Mouse (Mus musculus) common myeloid progenitor, adult 5-6 weeks (primary cell): ENCODE measurements around the gene Amhr2. TPM values are rescaled to one million over a fixed set of nuclear protein-coding genes. Genes with fewer than 3 reads are reported as not detected.

Experiments used
- total RNA-seq: library from RNA; stranded (forward); fragments of 200-1000, 187-1606 nt; gene quantifications from 2 replicates; pipeline ENCODE4 v1.2.3, GENCODE M21; 2017

Amhr2 gene
- total RNA-seq, 1 experiment from 2014 or later, result not detected

Other genes starting within 250 kb of the Amhr2 start
- 33.7 and 35.4 TPM in 2 replicates for gene Zfp740, start 242.1 kb upstream of the Amhr2 start, total RNA-seq
- 7.0 and 27.8 TPM in 2 replicates for gene Csad, start 240.6 kb upstream of the Amhr2 start, total RNA-seq
- gene Itgb7, start 213.4 kb upstream of the Amhr2 start, total RNA-seq, result 81.3 and 108 TPM in 2 replicates
- 1.2 and 3.9 TPM in 2 replicates for gene Rarg, start 187.8 kb upstream of the Amhr2 start, total RNA-seq
- not detected in 2 replicates for gene Gm9918, start 174.8 kb upstream of the Amhr2 start, total RNA-seq
- gene Mfsd5, start 165.9 kb upstream of the Amhr2 start, total RNA-seq, result 16.8 and 21.0 TPM in 2 replicates
- 24.6 and 39.7 TPM in 2 replicates for gene Espl1, start 149.1 kb upstream of the Amhr2 start, total RNA-seq
- 219 and 289 TPM in 2 replicates for gene Pfdn5, start 119.3 kb upstream of the Amhr2 start, total RNA-seq
- 40.0 and 50.8 TPM in 2 replicates for gene Myg1, start 113.7 kb upstream of the Amhr2 start, total RNA-seq
- gene Aaas, start 94.6 kb upstream of the Amhr2 start, total RNA-seq, result 111 and 199 TPM in 2 replicates
- gene Sp7, start 78.2 kb upstream of the Amhr2 start, total RNA-seq, result not detected in 2 replicates
- gene Sp1, start 39.2 kb upstream of the Amhr2 start, total RNA-seq, result 65.3 and 87.3 TPM in 2 replicates
- gene Prr13, start 13.7 kb downstream of the Amhr2 start, total RNA-seq, result 38.7 and 51.2 TPM in 2 replicates
- 227 and 349 TPM in 2 replicates for gene Pcbp2, start 25.2 kb downstream of the Amhr2 start, total RNA-seq
- not detected in 2 replicates for gene Gm10337, start 58.4 kb downstream of the Amhr2 start, total RNA-seq
- gene Map3k12, start 71.7 kb downstream of the Amhr2 start, total RNA-seq, result 0.92 and 1.3 TPM in 2 replicates
- gene Tarbp2, start 72.8 kb downstream of the Amhr2 start, total RNA-seq, result 13.4 and 31.7 TPM in 2 replicates
- 0.50 and 0.68 TPM in 2 replicates for gene Npff, start 79.6 kb downstream of the Amhr2 start, total RNA-seq
- not detected in 2 replicates for gene Gm28047, start 179.7 kb downstream of the Amhr2 start, total RNA-seq
- 35.6 and 70.9 TPM in 2 replicates for gene Atf7, start 180.1 kb downstream of the Amhr2 start, total RNA-seq
- gene Atp5g2, start 227.0 kb downstream of the Amhr2 start, total RNA-seq, result 24.4 and 33.1 TPM in 2 replicates